Mouse (Mus musculus) MEL (cell line): ENCODE data around the gene Cabp4. TPM values are rescaled to one million over a fixed set of nuclear protein-coding genes. Genes with fewer than 3 reads are reported as not detected.

Experiments
- DNase-seq: peaks from one replicate; pipeline ENCODE4 v3.0.0; 2011; ENCODE audit warnings: low read depth, low spot score
- H3K27ac ChIP-seq: 2 replicates; pipeline ENCODE4 v1.5.1; 2012; ENCODE audit warnings: low read depth, mild to moderate bottlenecking, control low read depth, low read length, moderate library complexity; ENCODE audit not compliant: control insufficient read depth
- H3K27me3 ChIP-seq, 2 experiments: fragments of 150-350 bp in 1 of 2; sonication (generic) in 1 of 2; 2 replicates each; pipeline ENCODE4 v1.6.1; 2012; ENCODE audit warnings: low read length in 2 of 2, mild to moderate bottlenecking in 2 of 2, improper control_type of control experiment in 1 of 2, moderate library complexity in 1 of 2; ENCODE audit not compliant: insufficient read depth in 2 of 2, control insufficient read depth in 1 of 2
- H3K36me3 ChIP-seq, 2 experiments: 2 replicates each; pipeline ENCODE4 v1.6.1; 2012 to 2014; ENCODE audit warnings: low read length in 2 of 2, improper control_type of control experiment in 1 of 2, inconsistent platforms in 1 of 2, mild to moderate bottlenecking in 1 of 2; ENCODE audit not compliant: insufficient read depth in 2 of 2, control insufficient read depth in 1 of 2
- H3K4me1 ChIP-seq, 2 experiments: fragments of 150-350 bp in 1 of 2; sonication (generic) in 1 of 2; 2 replicates each; pipeline ENCODE4 v1.6.1; 2012; ENCODE audit warnings: low read length in 2 of 2, improper control_type of control experiment in 1 of 2, mild to moderate bottlenecking in 1 of 2; ENCODE audit not compliant: insufficient read depth in 2 of 2, control insufficient read depth in 1 of 2
- H3K4me3 ChIP-seq, 2 experiments: fragments of 150-350 bp in 1 of 2; sonication (generic) in 1 of 2; 2 replicates each; pipeline ENCODE4 v1.5.1; 2012; ENCODE audit warnings: low read depth in 2 of 2, low read length in 2 of 2, mild to moderate bottlenecking in 2 of 2, moderate library complexity in 2 of 2, control low read depth in 1 of 2, improper control_type of control experiment in 1 of 2; ENCODE audit not compliant: control insufficient read depth in 1 of 2, insufficient read depth in 1 of 2
- H3K79me2 ChIP-seq: 2 replicates; pipeline ENCODE4 v1.6.1; 2012; ENCODE audit warnings: mild to moderate bottlenecking, low read length, moderate library complexity; ENCODE audit not compliant: control insufficient read depth, poor library complexity, insufficient read depth
- H3K9ac ChIP-seq: 2 replicates; pipeline ENCODE4 v1.6.1; 2012; ENCODE audit warnings: low read depth, mild to moderate bottlenecking, control low read depth, low read length, moderate library complexity; ENCODE audit not compliant: control insufficient read depth, poor library complexity, severe bottlenecking
- H3K9me3 ChIP-seq: fragments of 150-350 bp; sonication (generic); replicated peaks from 2 replicates; pipeline ENCODE4 v1.6.1; 2012; ENCODE audit warnings: mild to moderate bottlenecking, low read length, improper control_type of control experiment, moderate library complexity; ENCODE audit not compliant: insufficient read depth
- CHD1 ChIP-seq: IDR thresholded peaks from 2 replicates; pipeline ENCODE4 v1.6.1; 2012; ENCODE audit warnings: low read depth, mild to moderate bottlenecking, inconsistent platforms, low read length, improper control_type of control experiment
- CHD2 ChIP-seq: IDR thresholded peaks from 2 replicates; pipeline ENCODE4 v1.6.1; 2011; ENCODE audit warnings: low read length, improper control_type of control experiment
- CTCF ChIP-seq, 3 experiments: IDR thresholded peaks in 2 of 3; conservative IDR thresholded peaks in 1 of 3; 2 replicates each; pipeline ENCODE4 v1.5.1; 2011 to 2012; ENCODE audit warnings: low read length in 3 of 3, low read depth in 2 of 3, mild to moderate bottlenecking in 2 of 3, improper control_type of control experiment in 1 of 3, inconsistent platforms in 1 of 3, mixed read lengths in 1 of 3, moderate library complexity in 1 of 3; ENCODE audit not compliant: control insufficient read depth in 1 of 3, insufficient read depth in 1 of 3, poor library complexity in 1 of 3, severe bottlenecking in 1 of 3
- EP300 ChIP-seq, 2 experiments: IDR thresholded peaks; 2 replicates each; pipeline ENCODE4 v1.6.1; 2011; ENCODE audit warnings: improper control_type of control experiment in 2 of 2, low read length in 2 of 2, low read depth in 1 of 2, mild to moderate bottlenecking in 1 of 2
- ETS1 ChIP-seq: IDR thresholded peaks from 2 replicates; pipeline ENCODE4 v1.6.1; 2012; ENCODE audit warnings: low read depth, mild to moderate bottlenecking, inconsistent platforms, low read length, improper control_type of control experiment, moderate library complexity
- GATA1 ChIP-seq: IDR thresholded peaks from 2 replicates; pipeline ENCODE4 v1.6.1; 2011; ENCODE audit warnings: low read depth, low read length, improper control_type of control experiment
- HCFC1 ChIP-seq: IDR thresholded peaks from 2 replicates; pipeline ENCODE4 v1.6.1; 2012; ENCODE audit warnings: low read depth, mild to moderate bottlenecking, inconsistent platforms, low read length, improper control_type of control experiment, moderate library complexity
- KAT2A ChIP-seq: conservative IDR thresholded peaks from 2 replicates; pipeline ENCODE4 v1.6.1; 2012; ENCODE audit warnings: low read depth, low read length, improper control_type of control experiment, inconsistent platforms
- MAFK ChIP-seq: IDR thresholded peaks from 2 replicates; pipeline ENCODE4 v1.6.1; 2011; ENCODE audit warnings: low read depth, mild to moderate bottlenecking, low read length, improper control_type of control experiment, borderline replicate concordance
- MEF2A ChIP-seq: IDR thresholded peaks from 2 replicates; pipeline ENCODE4 v1.6.1; 2014; ENCODE audit warnings: low read depth, mild to moderate bottlenecking, inconsistent platforms, low read length, improper control_type of control experiment; ENCODE audit not compliant: poor library complexity, insufficient replicate concordance, severe bottlenecking; ENCODE audit errors: extremely low read depth
- MYC ChIP-seq: IDR thresholded peaks from 2 replicates; pipeline ENCODE4 v1.6.1; 2011; ENCODE audit warnings: low read depth, mild to moderate bottlenecking, low read length, improper control_type of control experiment, moderate library complexity
- NRF1 ChIP-seq: IDR thresholded peaks from 2 replicates; pipeline ENCODE4 v1.6.1; 2014; ENCODE audit warnings: low read depth, mild to moderate bottlenecking, inconsistent platforms, low read length, improper control_type of control experiment, moderate library complexity; ENCODE audit not compliant: poor library complexity, insufficient read depth, severe bottlenecking
- POLR2A ChIP-seq, 2 experiments: IDR thresholded peaks; 2 replicates each; pipeline ENCODE4 v1.6.1; 2011 to 2012; ENCODE audit warnings: low read length in 2 of 2, mild to moderate bottlenecking in 2 of 2, control low read depth in 1 of 2, improper control_type of control experiment in 1 of 2, low read depth in 1 of 2, moderate library complexity in 1 of 2; ENCODE audit not compliant: control insufficient read depth in 1 of 2, insufficient read depth in 1 of 2, poor library complexity in 1 of 2
- POLR2AphosphoS2 ChIP-seq: IDR thresholded peaks from 2 replicates; pipeline ENCODE4 v1.6.1; 2011; ENCODE audit warnings: low read length, improper control_type of control experiment
- POLR2AphosphoS5 ChIP-seq: IDR thresholded peaks from 2 replicates; pipeline ENCODE4 v1.6.1; 2012; ENCODE audit warnings: low read depth, borderline replicate concordance, mild to moderate bottlenecking, inconsistent platforms, low read length, moderate library complexity, mixed read lengths
- RAD21 ChIP-seq: IDR thresholded peaks from 2 replicates; pipeline ENCODE4 v1.6.1; 2011; ENCODE audit warnings: mild to moderate bottlenecking, low read depth, low read length, improper control_type of control experiment
- RCOR1 ChIP-seq: IDR thresholded peaks from 2 replicates; pipeline ENCODE4 v1.6.1; 2012; ENCODE audit warnings: low read depth, mild to moderate bottlenecking, inconsistent platforms, low read length, improper control_type of control experiment
- SIN3A ChIP-seq: IDR thresholded peaks from 2 replicates; pipeline ENCODE4 v1.6.1; 2012; ENCODE audit warnings: low read length, improper control_type of control experiment, inconsistent platforms
- SMC3 ChIP-seq: IDR thresholded peaks from 2 replicates; pipeline ENCODE4 v1.6.1; 2011; ENCODE audit warnings: low read depth, low read length, improper control_type of control experiment
- TBP ChIP-seq: IDR thresholded peaks from 2 replicates; pipeline ENCODE4 v1.8.0; 2011; ENCODE audit warnings: low read depth, low read length, improper control_type of control experiment
- TCF12 ChIP-seq: IDR thresholded peaks from 2 replicates; pipeline ENCODE4 v1.6.1; 2014; ENCODE audit warnings: low read depth, mild to moderate bottlenecking, inconsistent platforms, low read length, improper control_type of control experiment, moderate library complexity
- UBTF ChIP-seq: IDR thresholded peaks from 2 replicates; pipeline ENCODE4 v1.6.1; 2012; ENCODE audit warnings: low read depth, mild to moderate bottlenecking, inconsistent platforms, low read length, improper control_type of control experiment, moderate library complexity, borderline replicate concordance; ENCODE audit not compliant: insufficient read depth
- USF2 ChIP-seq, 2 experiments: IDR thresholded peaks; 2 replicates each; pipeline ENCODE4 v1.6.1; 2011 to 2012; ENCODE audit warnings: improper control_type of control experiment in 2 of 2, low read length in 2 of 2, borderline replicate concordance in 1 of 2, inconsistent platforms in 1 of 2, low read depth in 1 of 2, mild to moderate bottlenecking in 1 of 2; ENCODE audit not compliant: insufficient read depth in 1 of 2
- ZC3H11A ChIP-seq: IDR thresholded peaks from 2 replicates; pipeline ENCODE4 v1.6.1; 2012; ENCODE audit warnings: low read depth, mild to moderate bottlenecking, inconsistent platforms, low read length, improper control_type of control experiment
- ZMIZ1 ChIP-seq: IDR thresholded peaks from 2 replicates; pipeline ENCODE4 v1.6.1; 2012; ENCODE audit warnings: low read depth, mild to moderate bottlenecking, inconsistent platforms, low read length, improper control_type of control experiment, moderate library complexity
- polyA plus RNA-seq, 2 experiments: library from polyadenylated mRNA; stranded (reverse) in 1 of 2; unstranded in 1 of 2; fragments of >175 nt in 1 of 2; fragments of >200 nt in 1 of 2; gene quantifications; 2 replicates each; pipeline versions ENCODE4 v1.2.1 to v1.2.4; 2012; ENCODE audit warnings: low replicate concordance in 2 of 2, low read depth in 1 of 2; ENCODE audit not compliant: insufficient read length in 2 of 2, insufficient read depth in 1 of 2, missing spikeins in 1 of 2
- total RNA-seq: library from RNA; depleted of rRNA; stranded (reverse); fragments of 300-350 nt; gene quantifications from 2 replicates; pipeline ENCODE4 v1.2.3, GENCODE M21; 2012

Cabp4 gene
- total and polyA plus RNA-seq, 3 experiments = 0.08 to 0.24 TPM; not detected in 1

GRCm38 (mm10) chr19:4104675-4105194, 39.1 kb downstream of the Cabp4 start:
- no peak overlapping the region for H3K27ac ChIP-seq
- no peak overlapping the region for H3K9ac ChIP-seq
- no peaks in the 10 kb centered on the region for H3K9me3 ChIP-seq
- H3K4me3 ChIP-seq = no peak overlapping the region
- no peaks in the 10 kb centered on the region for H3K27me3 ChIP-seq
- H3K36me3 ChIP-seq = no peaks in the 10 kb centered on the region
- TF ChIP-seq HCFC1 (no peak), SMC3 (no peak), RCOR1 (no peak), KAT2A (no peak), RAD21 (no peak), NRF1 (no peak), MEF2A (no peak), TBP (no peak), ETS1 (no peak)
- H3K79me2 ChIP-seq = peaks cover 6% of the 10 kb centered on the region
- peaks cover 0 to 6% of the 10 kb centered on the region in 2 experiments; a peak in 1 of 4 replicates for H3K4me1 ChIP-seq
- no peak for DNase-seq

- Histone ChIP-seq H3K36me3 (peaks cover 0 to 2% of the 10 kb centered on the region in 2 experiments; a peak in 1 of 4 replicates), H3K27ac (no peak overlapping the region), H3K79me2 (peaks cover 6% of the 10 kb centered on the region), H3K27me3 (no peaks in the 10 kb centered on the region), H3K9ac (no peak overlapping the region), H3K4me3 (no peak overlapping the region), H3K4me1 (peaks cover 0 to 10% of the 10 kb centered on the region in 2 experiments; a peak in 1 of 4 replicates), H3K9me3 (no peaks in the 10 kb centered on the region)
- DNase-seq = no peak
- no peak for TF ChIP-seq CHD2
- TF ChIP-seq EP300 (IDR thresholded peaks at IDR 0.05; ENCODE audit: low read depth in 1 of 2, low read length in 2 of 2) = no peak
- no peak for TF ChIP-seq GATA1
- no peak for TF ChIP-seq UBTF
- TF ChIP-seq POLR2AphosphoS2 = no peak
- TF ChIP-seq ZC3H11A = no peak
- no peak for TF ChIP-seq MYC
- TF ChIP-seq MAFK = no peak
- TF ChIP-seq POLR2A (IDR thresholded peaks at IDR 0.05; ENCODE audit: control insufficient read depth in 1 of 2, insufficient read depth in 1 of 2, low read depth in 1 of 2, low read length in 2 of 2, poor library complexity in 1 of 2) = no peak
- no peak for TF ChIP-seq RCOR1
- no peak for TF ChIP-seq SIN3A
- no peak for TF ChIP-seq POLR2AphosphoS5
- no peak for TF ChIP-seq ZMIZ1
- no peak for TF ChIP-seq CHD1
- no peak for TF ChIP-seq CTCF (IDR thresholded peaks at IDR 0.05 in 2 of 3, conservative IDR thresholded peaks at IDR 0.05 in 1 of 3; ENCODE audit: control insufficient read depth in 1 of 3, insufficient read depth in 1 of 3, low read depth in 2 of 3, low read length in 3 of 3, poor library complexity in 1 of 3, severe bottlenecking in 1 of 3)
- no peak for TF ChIP-seq ETS1
- TF ChIP-seq MEF2A = no peak
- no peak for TF ChIP-seq USF2 (IDR thresholded peaks at IDR 0.05; ENCODE audit: borderline replicate concordance in 1 of 2, insufficient read depth in 1 of 2, low read depth in 1 of 2, low read length in 2 of 2)
- no peak for TF ChIP-seq TCF12
- TF ChIP-seq NRF1 = no peak
Observed at GRCm38 (mm10) chr19:4103792-4104191, 40.0 kb downstream of the Cabp4 start.
